Mouse (Mus musculus) CH12.LX (cell line): ENCODE results near the gene Spn.

Experiments
- CHD1 ChIP-seq: IDR thresholded peaks from 2 replicates; pipeline ENCODE4 v1.6.1; 2012; ENCODE audit warnings: low read depth, low read length, improper control_type of control experiment, inconsistent platforms
- CHD2 ChIP-seq: IDR thresholded peaks from 2 replicates; pipeline ENCODE4 v1.6.1; 2011; ENCODE audit warnings: low read length, improper control_type of control experiment
- CTCF ChIP-seq, 2 experiments: IDR thresholded peaks in 1 of 2; conservative IDR thresholded peaks in 1 of 2; 2 replicates each; pipeline ENCODE4 v1.5.1; 2011 to 2012; ENCODE audit warnings: low read depth in 2 of 2, low read length in 2 of 2, improper control_type of control experiment in 1 of 2, inconsistent platforms in 1 of 2, mild to moderate bottlenecking in 1 of 2, moderate library complexity in 1 of 2
- EP300 ChIP-seq: IDR thresholded peaks from 2 replicates; pipeline ENCODE4 v1.6.1; 2011; ENCODE audit warnings: low read length, improper control_type of control experiment
- PAX5 ChIP-seq: IDR thresholded peaks from 2 replicates; pipeline ENCODE4 v1.6.1; 2012; ENCODE audit warnings: low read length, inconsistent platforms, mixed read lengths
- RCOR1 ChIP-seq: conservative IDR thresholded peaks from 2 replicates; pipeline ENCODE4 v1.6.1; 2012; ENCODE audit warnings: low read depth, mild to moderate bottlenecking, inconsistent platforms, low read length, improper control_type of control experiment
- TBP ChIP-seq: conservative IDR thresholded peaks from 2 replicates; pipeline ENCODE4 v1.6.1; 2011; ENCODE audit warnings: low read depth, low read length, improper control_type of control experiment
- USF1 ChIP-seq: IDR thresholded peaks from 2 replicates; pipeline ENCODE4 v1.6.1; 2014; ENCODE audit warnings: low read depth, mild to moderate bottlenecking, inconsistent platforms, low read length, improper control_type of control experiment
- ZNF384 ChIP-seq: IDR thresholded peaks from 2 replicates; pipeline ENCODE4 v1.6.1; 2012; ENCODE audit warnings: low read depth, low read length, improper control_type of control experiment, inconsistent platforms

DNA sequence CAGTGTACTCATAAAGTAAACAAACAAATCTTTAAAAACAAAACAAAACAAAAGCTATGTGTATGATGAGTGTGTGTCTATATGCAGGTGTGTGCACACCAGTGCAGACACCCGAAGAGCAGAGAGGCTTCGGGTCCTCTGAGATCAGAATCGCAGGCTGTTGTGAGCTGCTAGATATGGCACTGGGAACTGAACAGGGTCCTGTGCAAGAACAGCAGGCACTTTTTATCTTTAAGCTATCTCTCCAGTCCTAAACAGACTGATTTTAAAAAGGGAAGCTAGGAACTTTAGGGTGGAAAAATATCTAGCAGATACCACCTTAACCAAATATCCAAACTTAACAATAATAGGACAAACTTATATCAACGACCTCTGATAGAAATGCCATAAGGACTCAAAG, 5.0 kb upstream of the Spn start:
- no peak for TF ChIP-seq TBP
- no peak for TF ChIP-seq CTCF (conservative IDR thresholded peaks at IDR 0.05 in 1 of 2, IDR thresholded peaks at IDR 0.05 in 1 of 2; ENCODE audit: low read depth in 2 of 2, low read length in 2 of 2)
- TF ChIP-seq CHD1: no peak
- no peak for TF ChIP-seq PAX5
- no peak for TF ChIP-seq RCOR1
- TF ChIP-seq CHD2: no peak
- TF ChIP-seq EP300: no peak
- TF ChIP-seq ZNF384: no peak
- TF ChIP-seq USF1: no peak
